Mouse (Mus musculus) left cerebral cortex, adult 8-10 months (tissue): Measurements from ENCODE around the gene Tspan10. TPM values are rescaled to one million over a fixed set of nuclear protein-coding genes. Genes with fewer than 3 reads are reported as not detected.
"Not testable (repeated sequence)": the region's sequence is repeated elsewhere in the genome, so short reads cannot be mapped to it uniquely, and the experiment has no call there.

Source experiments
- DNase-seq, 2 experiments: peaks; one replicate each; pipeline ENCODE4 v3.0.0; 2022; ENCODE audit warnings: low spot score in 2 of 2
- total RNA-seq, 4 experiments: library from RNA; stranded (reverse); gene quantifications; 2 replicates each; pipeline ENCODE4 v1.2.4; 2022

Gene Tspan10
- 1 to 10 TPM in 2 of 4 experiments, not detected in 2; 2.0 to 2.4 TPM for total RNA-seq

DNA sequence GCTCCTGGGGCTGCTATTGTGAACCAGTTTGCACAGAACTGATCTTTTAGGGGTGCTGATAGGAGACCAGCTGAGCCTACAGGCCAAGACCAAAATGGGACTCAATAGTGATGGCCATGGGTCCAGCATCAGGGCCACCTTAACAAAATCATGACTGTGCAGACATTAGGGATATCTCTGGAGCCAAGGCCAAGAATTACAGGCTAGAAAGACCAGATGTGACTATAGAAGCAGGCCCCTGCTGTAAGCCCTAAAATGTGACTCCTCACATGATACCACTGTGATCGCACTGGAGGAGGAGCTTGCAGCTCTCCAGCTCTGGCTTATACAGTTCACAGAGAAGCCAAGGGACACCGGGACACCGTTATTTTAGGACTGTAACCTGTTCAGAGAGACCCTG lies at the start of gene Tspan10:
Gene Tspan10 (plus strand): TSS at position 301 of the 400 bp plus-strand sequence.
- DNase-seq, result no peak

DNA sequence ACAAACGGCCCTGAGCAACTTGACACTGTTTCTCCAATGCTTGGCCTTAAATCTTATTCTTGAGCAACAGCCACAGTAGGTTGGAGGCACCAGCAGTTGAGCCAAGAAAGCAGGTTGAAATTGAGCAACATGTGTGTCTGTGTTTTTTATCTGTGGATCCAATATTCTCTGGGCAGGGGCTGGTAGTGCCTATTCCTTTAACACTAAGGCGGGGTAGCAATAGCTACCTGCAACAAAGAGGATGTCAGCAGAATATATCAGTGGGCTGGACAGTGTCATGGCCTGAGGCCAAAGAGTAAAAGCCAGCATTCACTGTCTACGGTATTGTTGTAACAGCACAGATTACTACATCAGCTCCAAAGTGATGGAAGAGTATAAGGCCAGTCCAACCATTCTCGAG lies 46.8 kb upstream of the Tspan10 start:
- no peak for DNase-seq

DNA sequence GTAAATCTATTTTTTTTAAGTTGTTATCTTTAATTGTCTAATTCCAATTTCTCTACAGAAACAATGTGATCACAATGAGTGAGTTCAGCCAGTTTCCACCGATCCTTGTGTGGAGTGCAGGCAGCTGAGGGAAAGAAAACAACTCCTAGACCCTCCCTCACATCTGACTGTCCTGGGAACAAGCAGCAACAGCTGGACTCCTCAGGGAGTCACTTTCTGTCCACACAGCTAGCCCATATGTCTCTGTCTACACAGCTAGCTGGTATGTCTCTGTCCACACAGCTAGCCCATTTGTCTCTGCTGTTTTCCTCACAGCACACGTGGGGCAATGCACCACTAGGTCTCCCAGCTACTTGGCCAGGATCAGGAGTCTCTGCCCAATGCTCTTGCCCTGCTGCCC lies 44.8 kb upstream of the Tspan10 start:
- no peak for DNase-seq

DNA sequence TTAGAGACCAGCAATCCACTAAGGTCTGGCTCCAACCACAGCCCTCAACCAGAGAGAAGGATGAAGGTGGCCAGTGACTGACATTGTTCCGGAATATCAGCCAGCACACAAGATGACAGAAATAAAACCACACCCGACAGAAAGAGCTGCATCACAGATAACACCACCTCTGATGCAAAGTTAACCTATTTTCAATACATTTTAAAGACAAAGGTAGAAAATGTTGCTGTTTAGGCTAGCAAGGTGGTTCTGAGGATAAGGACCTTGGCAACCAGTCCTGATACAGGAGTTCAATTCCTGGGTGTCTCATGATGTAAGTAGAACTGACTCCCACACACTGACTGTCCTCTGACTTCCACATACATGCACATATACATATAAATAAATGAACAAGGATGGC lies 43.1 kb upstream of the Tspan10 start:
- no peak for DNase-seq

DNA sequence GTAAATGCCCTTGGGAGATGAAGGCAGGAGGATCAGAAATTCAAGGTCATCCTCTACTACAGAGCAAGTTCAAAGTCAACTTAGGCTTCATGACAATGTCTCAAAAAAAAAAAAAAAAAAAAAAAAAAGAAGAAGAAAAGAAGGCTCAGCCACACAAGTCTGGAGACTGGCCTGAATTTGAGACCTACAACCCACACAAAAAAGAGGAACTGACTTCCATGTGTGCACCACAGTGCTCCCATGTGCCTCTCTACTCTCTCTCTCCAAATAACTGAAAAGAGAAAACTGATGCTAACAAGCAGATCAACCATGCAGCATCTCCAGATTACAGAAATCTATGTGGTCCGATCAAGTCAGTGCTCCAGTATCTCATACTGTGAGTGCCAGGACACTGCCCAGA lies 37.6 kb upstream of the Tspan10 start:
- no peak for DNase-seq

DNA sequence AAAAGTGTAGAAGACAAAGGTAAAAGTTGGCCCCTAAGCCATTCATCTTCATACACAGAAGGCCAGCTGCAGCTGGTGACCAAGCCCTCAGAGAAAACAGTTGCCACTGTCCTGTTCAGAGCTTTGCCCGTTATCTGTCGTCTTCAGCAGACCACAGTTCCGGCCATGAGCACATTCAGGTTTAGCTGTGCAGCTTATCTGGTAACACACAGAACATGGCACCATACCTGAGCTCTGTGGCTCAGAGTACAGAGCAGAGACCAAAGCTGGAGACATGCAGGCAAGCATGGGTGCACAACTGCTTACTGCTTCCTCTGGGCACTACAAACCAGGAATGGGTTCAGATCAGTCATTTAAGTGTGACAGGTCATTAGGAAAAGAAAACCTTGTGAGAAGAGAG lies 36.6 kb upstream of the Tspan10 start:
- DNase-seq, result no peak

DNA sequence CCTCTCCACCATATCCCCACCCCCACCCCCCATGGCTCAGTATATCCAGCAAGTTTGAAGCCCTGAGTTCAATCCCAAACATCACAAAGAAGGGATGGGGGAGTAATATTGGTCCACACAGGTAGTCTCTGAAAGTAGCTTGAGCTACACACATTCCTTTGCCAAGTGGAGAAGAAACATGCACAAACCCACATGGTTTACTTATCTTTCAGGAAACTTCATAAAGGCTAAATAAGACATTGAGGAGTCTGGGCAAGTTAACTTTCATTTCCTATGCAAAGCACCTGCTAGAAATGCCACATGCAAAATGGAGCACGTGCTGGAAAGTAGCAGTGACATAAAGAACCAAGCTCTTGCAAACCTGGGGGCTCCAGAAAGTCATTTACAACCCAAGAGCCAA lies 36.0 kb upstream of the Tspan10 start:
- DNase-seq, result no peak

DNA sequence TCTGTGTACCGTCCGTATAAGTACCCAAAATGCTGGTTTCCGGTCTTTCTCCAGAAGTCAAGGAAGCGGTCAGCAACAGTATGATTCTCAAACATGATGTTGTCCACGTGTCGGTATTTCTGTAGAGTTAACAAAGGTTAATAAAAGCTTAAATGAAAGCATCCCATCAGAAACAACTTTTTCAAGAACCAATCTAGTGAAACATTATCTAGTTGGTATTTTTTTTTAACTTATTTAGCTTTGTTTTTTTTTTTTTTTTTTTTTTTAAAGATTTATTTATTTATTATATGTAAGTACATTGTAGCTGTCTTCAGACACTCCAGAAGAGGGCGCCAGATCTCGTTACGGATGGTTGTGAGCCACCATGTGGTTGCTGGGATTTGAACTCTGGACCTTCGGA lies 28.8 kb upstream of the Tspan10 start:
- not testable (repeated sequence) for DNase-seq

DNA sequence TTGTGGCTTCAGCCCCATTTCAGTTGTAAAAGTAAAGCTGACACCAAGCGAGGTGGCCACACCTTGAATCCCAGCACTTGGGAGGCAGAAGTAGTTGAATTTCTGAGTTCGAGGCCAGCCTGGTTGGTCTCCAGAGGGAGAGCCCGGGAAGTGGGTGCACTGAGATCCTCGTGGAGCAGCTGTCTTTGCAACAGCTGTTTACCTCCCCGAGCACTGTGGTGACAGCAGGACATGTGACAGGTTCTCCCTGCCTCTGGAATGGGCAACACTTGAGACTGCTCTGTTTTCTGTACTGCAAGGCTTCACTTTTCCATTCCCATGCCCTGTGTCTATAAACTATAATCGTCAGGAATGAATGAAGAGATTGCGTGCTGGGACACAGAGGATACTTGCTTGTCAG lies 24.6 kb upstream of the Tspan10 start:
- no peak for DNase-seq

DNA sequence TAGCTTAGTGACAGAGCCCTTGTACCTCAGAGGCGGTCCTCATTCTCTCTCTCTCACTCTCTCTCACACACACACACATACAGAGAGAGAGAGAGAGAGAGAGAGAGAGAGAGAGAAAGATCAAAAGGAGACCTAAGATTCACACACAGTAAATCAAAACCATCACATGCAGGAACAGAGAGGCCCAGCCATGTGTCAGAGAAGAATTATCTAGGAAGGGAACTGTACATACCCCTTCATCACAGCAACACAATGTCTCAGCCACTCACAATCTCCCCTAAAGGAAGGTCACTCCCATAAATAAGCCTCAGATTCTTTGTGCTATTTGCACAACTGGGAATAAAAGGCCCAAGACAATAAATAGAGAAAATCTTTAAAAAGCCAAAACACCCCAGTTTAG lies 23.9 kb upstream of the Tspan10 start:
- no peak for DNase-seq

DNA sequence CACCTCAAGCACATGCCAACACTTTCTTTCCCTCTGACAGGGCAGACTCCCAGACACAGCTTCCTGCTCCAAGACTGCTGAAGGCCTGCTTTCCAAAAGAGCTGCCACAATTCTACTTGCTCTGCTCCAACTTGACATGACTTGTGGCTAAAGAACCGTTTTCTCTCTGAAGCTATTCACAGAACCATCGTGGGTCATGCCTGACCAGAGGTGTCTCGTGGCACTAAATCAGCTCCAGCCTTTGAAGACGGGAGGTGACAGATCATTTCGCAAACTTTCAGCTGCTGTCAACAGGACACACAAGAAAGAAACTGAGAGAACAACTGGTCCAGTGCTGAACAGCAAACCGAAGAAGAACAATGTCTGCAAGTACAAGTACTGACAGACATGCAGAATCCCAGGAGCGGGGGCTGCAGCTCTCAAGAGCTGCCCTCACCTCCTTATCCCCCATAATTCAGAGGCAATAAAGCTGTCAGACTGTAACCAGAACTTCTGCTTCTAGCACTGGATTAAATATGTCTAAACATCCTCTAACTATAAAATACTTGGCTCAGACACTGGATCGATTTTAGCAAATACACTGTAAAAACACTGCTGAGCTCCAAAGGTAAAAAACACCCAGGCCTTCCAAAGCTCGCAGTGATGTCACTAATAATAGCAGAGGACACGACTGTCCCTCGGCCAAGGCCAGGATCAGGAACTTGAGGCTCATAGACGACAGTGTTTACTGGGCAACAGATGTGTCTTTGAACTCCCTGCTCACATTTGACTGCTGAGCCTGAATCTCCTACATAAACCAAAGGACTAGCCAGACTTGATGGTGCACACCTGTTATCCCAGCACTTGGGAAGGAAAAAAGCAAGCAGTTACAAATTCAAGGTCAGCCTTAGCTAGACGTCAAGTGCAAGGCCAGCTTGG lies 19.5 kb upstream of the Tspan10 start:
- DNase-seq, result no peak

DNA sequence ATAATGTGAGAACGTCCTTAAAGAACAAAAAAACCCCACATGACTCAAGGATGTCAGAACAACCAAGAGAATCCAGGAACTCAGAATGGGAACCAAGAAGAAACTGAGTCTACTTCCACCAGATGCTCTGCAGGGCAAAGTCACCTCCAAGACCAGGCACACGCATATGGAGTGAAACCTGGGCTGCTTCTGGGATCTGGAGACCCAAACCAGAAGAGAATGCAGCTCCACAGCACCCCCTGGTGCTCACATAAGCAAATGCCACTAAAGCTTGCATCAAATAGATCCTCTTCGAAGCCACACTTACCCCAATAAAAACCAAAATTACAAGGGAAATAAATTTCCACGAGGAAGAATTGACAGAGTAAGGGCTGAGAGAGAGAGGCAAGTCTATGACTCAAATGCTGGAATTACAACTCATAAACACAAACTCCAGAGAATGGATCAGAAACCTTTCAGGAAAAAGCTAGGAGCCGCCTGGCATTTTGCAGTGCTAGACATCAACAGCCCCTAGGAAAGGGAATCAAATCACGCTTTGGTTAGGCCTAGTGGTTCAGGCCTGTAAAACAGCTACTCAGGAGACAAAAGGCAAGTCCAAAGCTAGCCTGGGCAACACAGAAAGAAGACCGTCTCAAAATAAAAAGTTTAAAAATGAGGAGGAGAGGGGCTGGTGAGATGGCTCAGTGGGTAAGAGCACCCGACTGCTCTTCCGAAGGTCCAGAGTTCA lies 18.7 kb upstream of the Tspan10 start:
- DNase-seq, result peak in 1 of 2 experiments; percentile 26

DNA sequence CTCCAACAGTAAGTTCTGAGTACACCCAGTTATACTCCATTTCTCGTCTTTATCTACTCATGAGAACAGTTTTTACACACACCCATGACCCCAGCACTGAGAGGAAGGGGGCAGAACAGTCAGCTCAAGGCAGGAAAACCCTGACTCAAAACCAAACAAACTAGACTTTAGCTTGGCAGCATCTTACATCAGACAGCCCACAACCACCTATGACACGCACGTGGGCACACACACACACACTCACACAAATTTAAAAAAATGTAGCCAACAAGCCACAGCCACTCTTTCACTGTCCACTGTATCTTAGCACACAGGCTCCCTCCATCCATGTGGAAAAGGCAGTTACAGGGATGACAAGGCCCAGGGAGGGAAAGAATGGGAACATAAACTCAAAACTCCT lies 15.7 kb upstream of the Tspan10 start:
- DNase-seq, result no peak

DNA sequence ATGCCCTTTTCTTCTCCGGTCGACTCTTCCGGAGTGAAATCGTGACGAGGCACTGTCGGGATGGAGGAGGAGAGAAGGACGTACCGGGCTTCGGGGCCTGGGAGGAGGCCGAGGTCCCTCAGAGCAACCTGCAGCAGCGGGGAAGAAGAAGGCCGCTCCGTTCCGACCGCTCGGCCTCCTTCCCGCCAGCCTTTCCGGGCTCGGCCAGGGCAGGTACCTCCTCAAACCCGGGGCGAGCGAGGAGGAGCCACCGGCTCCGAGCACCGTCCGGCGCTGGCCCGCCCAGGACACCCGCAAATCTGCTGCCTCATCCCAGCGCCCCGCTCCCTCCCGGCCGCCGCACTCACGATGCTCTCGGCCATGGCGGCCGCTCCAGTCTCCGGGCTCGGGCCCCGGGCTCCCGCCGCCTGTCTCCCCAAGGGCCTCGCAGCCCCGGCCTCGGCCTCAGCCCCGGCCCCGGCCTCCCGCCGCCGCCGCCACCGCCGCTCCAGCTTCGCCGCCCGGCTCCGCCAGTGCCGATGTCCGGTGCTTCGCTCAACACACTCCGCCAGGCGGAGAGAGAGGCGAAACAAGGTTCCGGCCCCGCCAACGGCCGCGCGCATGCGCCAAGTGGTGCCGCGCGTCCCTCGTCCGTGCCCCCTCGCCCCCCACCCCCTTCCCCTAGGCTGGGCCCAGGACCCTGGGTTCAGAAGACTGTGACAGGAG lies 5.1 kb upstream of the Tspan10 start, which contains the start of gene Nploc4:
Gene Nploc4 (minus strand): TSS at position 557 of the 705 bp plus-strand sequence.
- peak; percentile 52 to 78 for DNase-seq

DNA sequence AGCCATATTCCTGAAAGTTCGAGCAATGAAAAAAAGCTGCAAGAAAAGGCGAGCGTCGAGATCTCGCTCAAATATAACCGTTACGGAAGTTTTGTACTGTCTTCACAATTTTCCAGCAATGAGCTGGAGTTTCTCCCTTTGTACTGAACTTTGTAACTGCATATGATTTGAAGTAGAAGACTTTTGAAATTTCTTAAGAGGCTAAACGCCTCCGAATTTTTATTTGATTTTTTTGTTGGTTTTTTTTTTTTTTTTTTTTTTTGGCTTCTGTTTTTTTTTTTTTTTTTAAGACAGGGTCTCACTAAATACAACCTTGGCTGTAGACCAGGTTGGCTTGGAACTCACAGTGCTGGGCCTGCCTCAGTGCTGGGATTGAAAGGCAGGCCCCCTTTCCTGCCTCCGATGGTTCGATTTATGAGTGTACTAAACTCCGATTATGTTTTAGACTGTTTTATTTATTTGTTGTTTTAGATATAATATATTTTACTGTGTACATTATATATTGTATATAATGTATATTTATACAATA lies 4.5 kb upstream of the Tspan10 start:
- no peak for DNase-seq

DNA sequence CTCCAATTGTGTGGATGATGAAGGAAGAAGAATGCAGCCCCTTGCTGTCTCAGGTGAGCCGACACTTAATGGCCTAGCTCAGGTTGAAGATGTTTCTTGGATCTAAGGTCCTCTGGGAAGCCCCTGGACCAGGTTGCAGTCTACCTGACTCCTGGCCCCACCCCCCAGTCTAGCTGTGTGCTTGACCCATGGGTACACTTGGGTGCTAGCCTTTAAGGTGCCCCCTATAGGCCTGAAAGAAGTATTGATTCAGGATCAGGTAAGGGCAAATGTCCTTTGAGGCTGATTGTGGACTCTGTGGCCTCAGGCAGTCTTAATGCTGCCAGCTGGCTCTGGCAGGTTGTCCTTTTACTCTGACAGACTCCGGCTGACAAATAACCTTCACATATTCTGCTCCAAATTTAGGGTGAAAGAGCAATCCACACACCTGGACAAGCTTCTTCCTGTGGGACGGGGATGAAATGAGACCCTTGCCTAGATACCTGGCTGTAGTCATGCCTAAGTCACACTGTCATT lies 379 bp downstream of the Tspan10 start:
- DNase-seq, result no peak

DNA sequence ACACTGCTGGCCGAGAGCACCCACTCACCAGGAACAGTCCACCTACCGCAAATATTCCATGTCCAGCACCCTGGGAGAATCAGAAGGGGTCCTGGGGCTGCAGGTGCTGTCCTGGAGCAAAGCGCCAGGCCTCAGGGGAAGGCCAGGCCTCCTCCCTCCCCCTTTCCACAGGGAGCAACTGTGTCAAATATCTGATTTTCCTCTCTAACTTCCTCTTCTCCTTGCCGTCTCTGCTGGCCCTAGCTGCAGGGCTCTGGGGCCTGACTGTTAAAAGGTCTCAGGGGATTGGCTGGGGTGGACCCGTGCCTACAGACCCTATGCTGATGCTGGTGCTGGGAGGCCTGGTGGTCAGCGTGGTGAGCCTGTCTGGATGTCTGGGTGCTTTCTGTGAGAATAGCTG lies 1.7 kb downstream of the Tspan10 start:
- no peak for DNase-seq

DNA sequence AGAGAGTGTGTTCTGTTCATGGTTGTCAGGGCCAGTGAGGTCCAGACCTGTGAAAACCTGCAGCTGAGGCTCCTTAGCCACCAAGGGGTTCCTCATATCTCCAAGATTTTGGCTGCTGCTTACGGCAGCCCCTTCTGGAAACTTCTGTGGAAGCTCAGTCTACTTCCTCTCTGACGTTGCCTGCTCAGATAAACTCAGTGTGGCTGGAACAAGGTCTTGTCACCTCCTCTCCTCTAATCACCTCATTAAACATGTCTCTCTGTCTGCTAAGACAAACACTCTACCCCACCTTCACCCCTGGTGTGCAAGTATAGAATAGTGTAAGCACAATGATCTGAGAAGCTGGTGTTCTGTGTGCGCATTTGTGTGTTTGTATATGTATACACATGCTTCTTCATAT lies 3.0 kb downstream of the Tspan10 start:
- DNase-seq, result no peak

DNA sequence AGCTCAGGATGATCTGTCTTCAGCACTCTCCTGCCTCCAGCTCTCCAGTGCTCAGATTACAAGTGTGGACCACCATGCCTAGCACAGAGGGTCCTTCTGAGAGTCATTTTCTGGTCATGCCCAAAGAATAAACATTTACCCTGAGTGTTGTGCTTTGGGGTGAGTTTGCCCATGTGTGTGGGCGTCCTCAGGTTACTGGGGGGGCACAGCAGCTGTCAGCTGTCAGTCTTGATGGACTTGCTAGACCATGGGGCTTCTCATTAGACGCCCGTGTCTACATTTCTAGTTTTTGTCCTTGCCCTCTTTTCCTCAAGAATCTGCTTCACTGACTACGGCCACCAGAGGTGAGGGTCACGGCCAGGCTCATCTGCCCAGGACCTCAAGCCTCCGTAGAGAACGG lies 4.7 kb downstream of the Tspan10 start:
- DNase-seq, result no peak

DNA sequence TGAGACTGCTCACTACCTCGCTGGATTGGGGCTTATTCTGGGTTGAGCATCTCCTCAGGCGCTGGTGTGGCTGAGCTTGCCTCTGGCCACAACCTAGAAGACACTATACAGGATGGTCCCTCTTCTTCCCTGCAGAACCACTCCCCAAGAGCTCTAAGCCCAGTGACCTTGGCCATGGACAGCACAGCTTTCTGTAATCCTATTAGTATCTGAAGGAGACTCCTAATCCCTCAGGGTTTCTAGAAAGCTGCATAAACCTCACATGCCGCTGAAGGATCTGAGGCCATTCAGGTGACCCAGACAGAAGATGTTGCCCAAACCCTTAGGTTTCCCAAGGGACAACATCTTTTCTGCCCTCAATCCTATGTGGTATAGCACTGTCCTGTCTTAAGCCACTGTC lies 9.8 kb downstream of the Tspan10 start:
- no peak for DNase-seq

DNA sequence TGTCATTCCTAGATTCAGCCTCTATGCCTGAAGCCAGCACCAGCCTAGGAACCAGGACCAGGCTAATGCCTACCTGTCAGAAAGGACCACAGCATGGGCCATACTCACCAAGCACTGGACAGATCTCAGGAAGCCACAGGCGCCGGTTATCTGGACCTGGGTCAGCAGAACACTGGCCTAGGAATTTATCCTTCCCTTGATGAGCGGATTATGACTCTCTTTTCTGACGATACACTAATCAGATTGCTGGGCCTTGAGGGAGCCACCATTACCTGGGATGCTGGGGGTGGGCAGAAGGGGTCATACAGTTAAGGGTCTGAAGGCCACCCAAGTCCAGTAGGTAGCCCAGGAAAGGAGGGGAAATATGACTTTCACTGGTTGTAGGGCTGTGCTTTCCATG lies 10.9 kb downstream of the Tspan10 start, which contains the start of gene Pde6g:
Gene Pde6g (minus strand): TSS at position 195 of the 400 bp plus-strand sequence.
- DNase-seq, result no peak
